Mouse (Mus musculus): ENCODE results near the gene Mllt3. TPM values are rescaled to one million over a fixed set of nuclear protein-coding genes. Genes with fewer than 3 reads are reported as not detected.
A peak's percentile ranks its signal among the peaks of the same experiment; 100 is the strongest.

The Mllt3 gene
- total and polyA plus RNA-seq, 3 experiments, result 15.4 to 75.3 TPM; not detected in 1

- no peak for TF ChIP-seq CHD2 (IDR thresholded peaks at IDR 0.05; ENCODE audit: low read length)
- TF ChIP-seq KAT2A (conservative IDR thresholded peaks at IDR 0.05; ENCODE audit: low read depth, low read length), result no peak; the same call in 1 of the 2 replicates
Measured at GRCm38 (mm10) chr4:88082381-88082780, 49.2 kb upstream of the Mllt3 start (continued).

GRCm38 (mm10) chr4:88081885-88082284 is 48.7 kb upstream of the Mllt3 start:
- TF ChIP-seq MAX (IDR thresholded peaks at IDR 0.05; ENCODE audit: low read length) (0 out of 2 replicates have a peak, but pooled peaks have one; percentile 7), POLR2AphosphoS5 (IDR thresholded peaks at IDR 0.05; ENCODE audit: borderline replicate concordance, low read depth, low read length) (peak; percentile 82; the same call in 1 of the 2 replicates), BHLHE40 (IDR thresholded peaks at IDR 0.05; ENCODE audit: borderline replicate concordance, low read depth, low read length) (peak; percentile 26; the same call in 1 of the 2 replicates), USF2 (IDR thresholded peaks at IDR 0.05; ENCODE audit: borderline replicate concordance in 1 of 2, insufficient read depth in 1 of 2, low read depth in 1 of 2, low read length in 2 of 2) (0 out of 4 replicates have a peak, but pooled peaks of 1 of the 2 experiments have one; percentile 9), ZKSCAN1 (IDR thresholded peaks at IDR 0.05; ENCODE audit: low read depth, low read length) (no peak), RAD21 (IDR thresholded peaks at IDR 0.05; ENCODE audit: low read depth, low read length) (no peak), TBP (IDR thresholded peaks at IDR 0.05; ENCODE audit: low read depth, low read length) (0 out of 2 replicates have a peak, but pooled peaks have one; percentile 3), MXI1 (IDR thresholded peaks at IDR 0.05; ENCODE audit: low read depth, low read length) (0 out of 2 replicates have a peak, but pooled peaks have one; percentile 5), USF1 (IDR thresholded peaks at IDR 0.05; ENCODE audit: low read depth, low read length) (peak; percentile 61), ZC3H11A (IDR thresholded peaks at IDR 0.05; ENCODE audit: low read depth, low read length) (no peak), MAZ (IDR thresholded peaks at IDR 0.05; ENCODE audit: low read depth, low read length) (peak; percentile 7; the same call in 1 of the 2 replicates)
- Histone ChIP-seq H3K27me3 (ENCODE audit: control insufficient read depth in 1 of 2, insufficient read depth in 2 of 2, low read length in 2 of 2) (no peaks in the 10 kb centered on the region), H3K4me3 (ENCODE audit: control insufficient read depth in 1 of 2, insufficient read depth in 1 of 2, low read depth in 2 of 2, low read length in 2 of 2) (peak overlapping the region; percentile 37 to 74), H3K36me3 (ENCODE audit: control insufficient read depth in 1 of 2, insufficient read depth in 2 of 2, low read length in 2 of 2) (peaks cover 0 to 21% of the 10 kb centered on the region in 2 experiments; a peak in 2 of 4 replicates), H3K79me2 (ENCODE audit: control insufficient read depth, insufficient read depth, low read length, poor library complexity) (no peaks in the 10 kb centered on the region), H3K27ac (ENCODE audit: control insufficient read depth, low read depth, low read length) (peak overlapping the region; percentile 74), H3K9me3 (replicated peaks; ENCODE audit: insufficient read depth, low read length) (no peaks in the 10 kb centered on the region), H3K4me1 (ENCODE audit: control insufficient read depth in 1 of 2, insufficient read depth in 2 of 2, low read length in 2 of 2) (peaks cover 21 to 25% of the 10 kb centered on the region in 2 experiments), H3K9ac (ENCODE audit: control insufficient read depth, low read depth, low read length, poor library complexity, severe bottlenecking) (peak overlapping the region; percentile 72)
- DNase-seq (ENCODE audit: low read depth, low spot score), result peak; percentile 51

GRCm38 (mm10) chr4:88081417-88081816 is 48.3 kb upstream of the Mllt3 start:
- H3K36me3 ChIP-seq (ENCODE audit: control insufficient read depth in 1 of 2, insufficient read depth in 2 of 2, low read length in 2 of 2), result peaks cover 0 to 21% of the 10 kb centered on the region in 2 experiments; a peak in 2 of 4 replicates
- peaks cover 21 to 25% of the 10 kb centered on the region in 2 experiments for H3K4me1 ChIP-seq (ENCODE audit: control insufficient read depth in 1 of 2, insufficient read depth in 2 of 2, low read length in 2 of 2)
- no peaks in the 10 kb centered on the region for H3K9me3 ChIP-seq (replicated peaks; ENCODE audit: insufficient read depth, low read length)
- H3K4me3 ChIP-seq (ENCODE audit: control insufficient read depth in 1 of 2, insufficient read depth in 1 of 2, low read depth in 2 of 2, low read length in 2 of 2), result peak overlapping the region; percentile 59 to 74
- peak; percentile 53 for DNase-seq (ENCODE audit: low read depth, low spot score)
- TF ChIP-seq HCFC1 (IDR thresholded peaks at IDR 0.05; ENCODE audit: low read depth, low read length) (peak; percentile 45; the same call in 1 of the 2 replicates), NRF1 (IDR thresholded peaks at IDR 0.05; ENCODE audit: insufficient read depth, low read depth, low read length, poor library complexity, severe bottlenecking) (no peak), MXI1 (IDR thresholded peaks at IDR 0.05; ENCODE audit: low read depth, low read length) (0 out of 2 replicates have a peak, but pooled peaks have one; percentile 3), RCOR1 (IDR thresholded peaks at IDR 0.05; ENCODE audit: low read depth, low read length) (peak; percentile 1; the same call in 1 of the 2 replicates), E2F4 (IDR thresholded peaks at IDR 0.05; ENCODE audit: borderline replicate concordance, low read depth, low read length) (no peak)
- peak overlapping the region; percentile 74 for H3K27ac ChIP-seq (ENCODE audit: control insufficient read depth, low read depth, low read length)
- H3K9ac ChIP-seq (ENCODE audit: control insufficient read depth, low read depth, low read length, poor library complexity, severe bottlenecking), result peak overlapping the region; percentile 72
- H3K27me3 ChIP-seq (ENCODE audit: control insufficient read depth in 1 of 2, insufficient read depth in 2 of 2, low read length in 2 of 2), result no peaks in the 10 kb centered on the region
- H3K79me2 ChIP-seq (ENCODE audit: control insufficient read depth, insufficient read depth, low read length, poor library complexity), result no peaks in the 10 kb centered on the region

Data from MEL (cell line).